Mouse (Mus musculus): ENCODE data around the gene Tecta.

Tecta gene

GRCm38 (mm10) chr9:42399829-42400228, at the start of gene Tecta:
Gene Tecta, minus strand, starts transcription at chr9:42399929.
- DNase-seq (ENCODE audit: low read depth, low spot score), result no peak

GRCm38 (mm10) chr9:42449043-42449442, 49.3 kb upstream of the Tecta start:
- no peak for DNase-seq (ENCODE audit: low read depth, low spot score)

GRCm38 (mm10) chr9:42442100-42442499, 42.4 kb upstream of the Tecta start:
- DNase-seq (ENCODE audit: low read depth, low spot score), result no peak

- DNase-seq (ENCODE audit: low read depth, low spot score), result no peak
These were observed 41.5 kb upstream of the Tecta start for GRCm38 (mm10) chr9:42441234-42441633.

GRCm38 (mm10) chr9:42439446-42439845, 39.7 kb upstream of the Tecta start:
- DNase-seq (ENCODE audit: low read depth, low spot score), result no peak

GRCm38 (mm10) chr9:42432155-42432554, 32.4 kb upstream of the Tecta start:
- DNase-seq (ENCODE audit: low read depth, low spot score), result no peak

- no peak for DNase-seq (ENCODE audit: low read depth, low spot score)
These were observed 31.9 kb upstream of the Tecta start for GRCm38 (mm10) chr9:42431606-42432005.

- peak; percentile 62 for DNase-seq (ENCODE audit: low read depth, low spot score)
These were observed 28.6 kb upstream of the Tecta start for GRCm38 (mm10) chr9:42428060-42428924.

GRCm38 (mm10) chr9:42426661-42427358, 27.1 kb upstream of the Tecta start:
- DNase-seq (ENCODE audit: low read depth, low spot score), result no peak

GRCm38 (mm10) chr9:42423649-42424048, 23.9 kb upstream of the Tecta start:
- DNase-seq (ENCODE audit: low read depth, low spot score), result peak; percentile 64

GRCm38 (mm10) chr9:42419687-42420086, 20.0 kb upstream of the Tecta start:
- no peak for DNase-seq (ENCODE audit: low read depth, low spot score)

- DNase-seq (ENCODE audit: low read depth, low spot score), result no peak
These were observed 19.1 kb upstream of the Tecta start for GRCm38 (mm10) chr9:42418786-42419185.

- no peak for DNase-seq (ENCODE audit: low read depth, low spot score)
These were observed 17.7 kb upstream of the Tecta start for GRCm38 (mm10) chr9:42417352-42417952.

GRCm38 (mm10) chr9:42415184-42415583, 15.5 kb upstream of the Tecta start:
- DNase-seq (ENCODE audit: low read depth, low spot score), result no peak

- DNase-seq (ENCODE audit: low read depth, low spot score), result no peak
These were observed 13.6 kb upstream of the Tecta start for GRCm38 (mm10) chr9:42413345-42413744.

GRCm38 (mm10) chr9:42411296-42411695, 11.6 kb upstream of the Tecta start:
- no peak for DNase-seq (ENCODE audit: low read depth, low spot score)

GRCm38 (mm10) chr9:42405736-42406135, 6.0 kb upstream of the Tecta start:
- no peak for DNase-seq (ENCODE audit: low read depth, low spot score)

GRCm38 (mm10) chr9:42401486-42401885, 1.8 kb upstream of the Tecta start:
- no peak for DNase-seq (ENCODE audit: low read depth, low spot score)

GRCm38 (mm10) chr9:42396141-42396540, 3.6 kb downstream of the Tecta start:
- DNase-seq (ENCODE audit: low read depth, low spot score), result no peak

GRCm38 (mm10) chr9:42394903-42395302, 4.8 kb downstream of the Tecta start:
- DNase-seq (ENCODE audit: low read depth, low spot score), result no peak

- no peak for DNase-seq (ENCODE audit: low read depth, low spot score)
These were observed 5.4 kb downstream of the Tecta start for GRCm38 (mm10) chr9:42394321-42394720.

- no peak for DNase-seq (ENCODE audit: low read depth, low spot score)
These were observed 6.8 kb downstream of the Tecta start for GRCm38 (mm10) chr9:42392927-42393326.
